Mouse (Mus musculus) E14TG2a.4 (cell line): Measurements from ENCODE around the gene Als2.

ENCODE experiments used
- H3K27me3 ChIP-seq: 2 replicates; pipeline ENCODE4 v1.6.1; 2014; ENCODE audit warnings: low read length, control low read depth; ENCODE audit not compliant: insufficient read depth
- H3K36me3 ChIP-seq: 2 replicates; pipeline ENCODE4 v1.6.1; 2014; ENCODE audit warnings: low read length, control low read depth; ENCODE audit not compliant: insufficient read depth
- H3K4me1 ChIP-seq: replicated peaks from 2 replicates; pipeline ENCODE4 v1.6.1; 2014; ENCODE audit warnings: low read depth, low read length, control low read depth
- H3K4me3 ChIP-seq: replicated peaks from 2 replicates; pipeline ENCODE4 v1.5.1; 2014; ENCODE audit warnings: mild to moderate bottlenecking, low read length
- H3K9me3 ChIP-seq: 2 replicates; pipeline ENCODE4 v1.6.1; 2014; ENCODE audit warnings: low read length, control low read depth
- CTCF ChIP-seq: conservative IDR thresholded peaks from 2 replicates; pipeline ENCODE4 v1.5.1; 2014; ENCODE audit warnings: low read length
- NANOG ChIP-seq: IDR thresholded peaks from 2 replicates; pipeline ENCODE4 v1.6.1; 2014; ENCODE audit warnings: borderline replicate concordance, low read length, mixed read lengths
- POU5F1 ChIP-seq: IDR thresholded peaks from 2 replicates; pipeline ENCODE4 v1.6.1; 2014; ENCODE audit warnings: low read length, borderline replicate concordance

Als2 gene

DNA sequence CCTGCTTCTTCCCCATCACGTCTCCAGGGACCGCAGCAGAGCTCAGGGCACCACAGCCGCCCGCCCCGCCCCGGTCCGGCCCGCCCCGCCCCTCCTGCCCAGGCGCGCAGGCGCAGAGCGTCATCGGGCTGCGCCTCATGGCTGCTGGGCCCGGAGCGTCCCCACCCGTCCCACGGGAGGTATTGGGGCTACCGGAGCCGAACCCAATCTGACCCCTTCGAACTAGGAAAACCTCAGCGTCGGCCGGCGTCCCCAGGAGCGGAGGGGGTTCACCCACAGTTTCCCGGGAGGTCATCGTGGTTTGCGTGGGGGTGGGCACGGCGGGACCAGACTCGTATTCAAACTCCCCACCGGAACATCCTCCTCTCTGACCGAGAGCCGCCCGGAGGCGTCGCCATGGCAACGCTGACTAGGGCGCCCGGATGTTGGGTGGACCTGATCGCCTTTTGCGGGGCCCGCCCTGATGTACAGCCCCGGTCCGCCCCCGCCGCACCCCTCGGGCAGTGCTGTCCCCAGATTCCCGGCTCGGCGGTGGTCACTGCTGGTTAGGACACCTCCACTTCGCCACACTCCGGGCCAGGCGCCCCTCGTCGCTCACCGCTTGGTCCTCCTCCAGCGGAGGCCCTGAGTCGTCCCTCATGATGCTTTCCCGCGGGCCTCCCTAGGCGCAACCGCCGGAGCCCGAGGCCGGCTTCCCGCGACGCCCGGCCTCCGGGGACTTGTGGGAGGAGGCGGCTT, 117.1 kb downstream of the Als2 start, which contains the start of gene Tmem237:
Tmem237 (minus strand) TSS at position 689 of the 738 bp plus-strand sequence.
- H3K9me3 ChIP-seq: no peaks in the 10 kb centered on the region
- peak within 1 kb of the TSS; percentile 87 for H3K4me3 ChIP-seq
- H3K27me3 ChIP-seq: no peaks in the 10 kb centered on the region
- peaks cover 19% of the 10 kb centered on the region; the same call in 1 of the 2 replicates for H3K36me3 ChIP-seq
- H3K4me1 ChIP-seq: peaks cover 11% of the 10 kb centered on the region
- TF ChIP-seq POU5F1: no peak
- TF ChIP-seq CTCF: no peak
- TF ChIP-seq NANOG: no peak
